Mouse (Mus musculus) MEL (cell line): ENCODE data around the gene Ssr1. TPM values are rescaled to one million over a fixed set of nuclear protein-coding genes. Genes with fewer than 3 reads are reported as not detected.

Experiments
- DNase-seq: peaks from one replicate; pipeline ENCODE4 v3.0.0; 2011; ENCODE audit warnings: low read depth, low spot score
- H3K27ac ChIP-seq: 2 replicates; pipeline ENCODE4 v1.5.1; 2012; ENCODE audit warnings: low read depth, mild to moderate bottlenecking, control low read depth, low read length, moderate library complexity; ENCODE audit not compliant: control insufficient read depth
- H3K27me3 ChIP-seq, 2 experiments: fragments of 150-350 bp in 1 of 2; sonication (generic) in 1 of 2; 2 replicates each; pipeline ENCODE4 v1.6.1; 2012; ENCODE audit warnings: low read length in 2 of 2, mild to moderate bottlenecking in 2 of 2, improper control_type of control experiment in 1 of 2, moderate library complexity in 1 of 2; ENCODE audit not compliant: insufficient read depth in 2 of 2, control insufficient read depth in 1 of 2
- H3K36me3 ChIP-seq, 2 experiments: 2 replicates each; pipeline ENCODE4 v1.6.1; 2012 to 2014; ENCODE audit warnings: low read length in 2 of 2, improper control_type of control experiment in 1 of 2, inconsistent platforms in 1 of 2, mild to moderate bottlenecking in 1 of 2; ENCODE audit not compliant: insufficient read depth in 2 of 2, control insufficient read depth in 1 of 2
- H3K4me1 ChIP-seq, 2 experiments: fragments of 150-350 bp in 1 of 2; sonication (generic) in 1 of 2; 2 replicates each; pipeline ENCODE4 v1.6.1; 2012; ENCODE audit warnings: low read length in 2 of 2, improper control_type of control experiment in 1 of 2, mild to moderate bottlenecking in 1 of 2; ENCODE audit not compliant: insufficient read depth in 2 of 2, control insufficient read depth in 1 of 2
- H3K4me3 ChIP-seq, 2 experiments: fragments of 150-350 bp in 1 of 2; sonication (generic) in 1 of 2; 2 replicates each; pipeline ENCODE4 v1.5.1; 2012; ENCODE audit warnings: low read depth in 2 of 2, low read length in 2 of 2, mild to moderate bottlenecking in 2 of 2, moderate library complexity in 2 of 2, control low read depth in 1 of 2, improper control_type of control experiment in 1 of 2; ENCODE audit not compliant: control insufficient read depth in 1 of 2, insufficient read depth in 1 of 2
- H3K79me2 ChIP-seq: 2 replicates; pipeline ENCODE4 v1.6.1; 2012; ENCODE audit warnings: mild to moderate bottlenecking, low read length, moderate library complexity; ENCODE audit not compliant: control insufficient read depth, poor library complexity, insufficient read depth
- H3K9ac ChIP-seq: 2 replicates; pipeline ENCODE4 v1.6.1; 2012; ENCODE audit warnings: low read depth, mild to moderate bottlenecking, control low read depth, low read length, moderate library complexity; ENCODE audit not compliant: control insufficient read depth, poor library complexity, severe bottlenecking
- H3K9me3 ChIP-seq: fragments of 150-350 bp; sonication (generic); replicated peaks from 2 replicates; pipeline ENCODE4 v1.6.1; 2012; ENCODE audit warnings: mild to moderate bottlenecking, low read length, improper control_type of control experiment, moderate library complexity; ENCODE audit not compliant: insufficient read depth
- CHD2 ChIP-seq: IDR thresholded peaks from 2 replicates; pipeline ENCODE4 v1.6.1; 2011; ENCODE audit warnings: low read length, improper control_type of control experiment
- CTCF ChIP-seq, 3 experiments: IDR thresholded peaks in 2 of 3; conservative IDR thresholded peaks in 1 of 3; 2 replicates each; pipeline ENCODE4 v1.5.1; 2011 to 2012; ENCODE audit warnings: low read length in 3 of 3, low read depth in 2 of 3, mild to moderate bottlenecking in 2 of 3, improper control_type of control experiment in 1 of 3, inconsistent platforms in 1 of 3, mixed read lengths in 1 of 3, moderate library complexity in 1 of 3; ENCODE audit not compliant: control insufficient read depth in 1 of 3, insufficient read depth in 1 of 3, poor library complexity in 1 of 3, severe bottlenecking in 1 of 3
- E2F4 ChIP-seq: IDR thresholded peaks from 2 replicates; pipeline ENCODE4 v1.6.1; 2011; ENCODE audit warnings: low read depth, low read length, improper control_type of control experiment, borderline replicate concordance
- EP300 ChIP-seq, 2 experiments: IDR thresholded peaks; 2 replicates each; pipeline ENCODE4 v1.6.1; 2011; ENCODE audit warnings: improper control_type of control experiment in 2 of 2, low read length in 2 of 2, low read depth in 1 of 2, mild to moderate bottlenecking in 1 of 2
- HCFC1 ChIP-seq: IDR thresholded peaks from 2 replicates; pipeline ENCODE4 v1.6.1; 2012; ENCODE audit warnings: low read depth, mild to moderate bottlenecking, inconsistent platforms, low read length, improper control_type of control experiment, moderate library complexity
- JUND ChIP-seq: IDR thresholded peaks from 2 replicates; pipeline ENCODE4 v1.6.1; 2011; ENCODE audit warnings: low read depth, mild to moderate bottlenecking, improper control_type of control experiment, low read length
- MAX ChIP-seq: IDR thresholded peaks from 2 replicates; pipeline ENCODE4 v1.6.1; 2011; ENCODE audit warnings: low read length, improper control_type of control experiment
- MXI1 ChIP-seq: IDR thresholded peaks from 2 replicates; pipeline ENCODE4 v1.6.1; 2011; ENCODE audit warnings: mild to moderate bottlenecking, low read depth, low read length, improper control_type of control experiment
- MYB ChIP-seq: IDR thresholded peaks from 2 replicates; pipeline ENCODE4 v1.6.1; 2011; ENCODE audit warnings: mild to moderate bottlenecking, low read depth, low read length, improper control_type of control experiment
- POLR2A ChIP-seq, 2 experiments: IDR thresholded peaks; 2 replicates each; pipeline ENCODE4 v1.6.1; 2011 to 2012; ENCODE audit warnings: low read length in 2 of 2, mild to moderate bottlenecking in 2 of 2, control low read depth in 1 of 2, improper control_type of control experiment in 1 of 2, low read depth in 1 of 2, moderate library complexity in 1 of 2; ENCODE audit not compliant: control insufficient read depth in 1 of 2, insufficient read depth in 1 of 2, poor library complexity in 1 of 2
- POLR2AphosphoS5 ChIP-seq: IDR thresholded peaks from 2 replicates; pipeline ENCODE4 v1.6.1; 2012; ENCODE audit warnings: low read depth, borderline replicate concordance, mild to moderate bottlenecking, inconsistent platforms, low read length, moderate library complexity, mixed read lengths
- RCOR1 ChIP-seq: IDR thresholded peaks from 2 replicates; pipeline ENCODE4 v1.6.1; 2012; ENCODE audit warnings: low read depth, mild to moderate bottlenecking, inconsistent platforms, low read length, improper control_type of control experiment
- SMC3 ChIP-seq: IDR thresholded peaks from 2 replicates; pipeline ENCODE4 v1.6.1; 2011; ENCODE audit warnings: low read depth, low read length, improper control_type of control experiment
- UBTF ChIP-seq: IDR thresholded peaks from 2 replicates; pipeline ENCODE4 v1.6.1; 2012; ENCODE audit warnings: low read depth, mild to moderate bottlenecking, inconsistent platforms, low read length, improper control_type of control experiment, moderate library complexity, borderline replicate concordance; ENCODE audit not compliant: insufficient read depth
- USF1 ChIP-seq: IDR thresholded peaks from 2 replicates; pipeline ENCODE4 v1.6.1; 2014; ENCODE audit warnings: low read depth, mild to moderate bottlenecking, inconsistent platforms, low read length, improper control_type of control experiment, moderate library complexity
- USF2 ChIP-seq, 2 experiments: IDR thresholded peaks; 2 replicates each; pipeline ENCODE4 v1.6.1; 2011 to 2012; ENCODE audit warnings: improper control_type of control experiment in 2 of 2, low read length in 2 of 2, borderline replicate concordance in 1 of 2, inconsistent platforms in 1 of 2, low read depth in 1 of 2, mild to moderate bottlenecking in 1 of 2; ENCODE audit not compliant: insufficient read depth in 1 of 2
- ZC3H11A ChIP-seq: IDR thresholded peaks from 2 replicates; pipeline ENCODE4 v1.6.1; 2012; ENCODE audit warnings: low read depth, mild to moderate bottlenecking, inconsistent platforms, low read length, improper control_type of control experiment
- polyA plus RNA-seq, 2 experiments: library from polyadenylated mRNA; stranded (reverse) in 1 of 2; unstranded in 1 of 2; fragments of >175 nt in 1 of 2; fragments of >200 nt in 1 of 2; gene quantifications; 2 replicates each; pipeline versions ENCODE4 v1.2.1 to v1.2.4; 2012; ENCODE audit warnings: low replicate concordance in 2 of 2, low read depth in 1 of 2; ENCODE audit not compliant: insufficient read length in 2 of 2, insufficient read depth in 1 of 2, missing spikeins in 1 of 2
- total RNA-seq: library from RNA; depleted of rRNA; stranded (reverse); fragments of 300-350 nt; gene quantifications from 2 replicates; pipeline ENCODE4 v1.2.3, GENCODE M21; 2012

Ssr1 gene
- total and polyA plus RNA-seq, 3 experiments: 30.9 to 104 (median 77.2) TPM

DNA sequence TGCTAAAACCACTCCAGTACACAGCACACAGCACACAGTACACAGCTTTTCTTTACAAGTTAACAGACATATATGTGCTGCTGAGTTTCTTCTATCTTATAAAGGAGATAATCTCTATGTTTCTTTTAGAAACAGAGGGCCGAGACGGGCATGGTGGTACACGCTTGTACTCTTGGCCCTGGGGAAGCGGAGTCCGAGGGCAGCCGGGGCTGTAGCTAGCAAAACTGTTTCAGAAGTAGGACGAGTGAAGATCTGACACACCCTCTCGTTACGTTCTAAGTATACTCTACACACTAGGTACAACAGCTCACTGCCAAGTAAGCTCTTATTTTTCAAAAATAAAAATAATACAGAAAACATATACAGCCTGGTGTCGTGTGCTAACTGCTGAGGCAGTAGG lies 13.7 kb downstream of the Ssr1 start:
- no peak for TF ChIP-seq HCFC1
- TF ChIP-seq EP300 (IDR thresholded peaks at IDR 0.05; ENCODE audit: low read depth in 1 of 2, low read length in 2 of 2): no peak
- no peak for TF ChIP-seq RCOR1
- no peak for TF ChIP-seq E2F4
- TF ChIP-seq USF2 (IDR thresholded peaks at IDR 0.05; ENCODE audit: borderline replicate concordance in 1 of 2, insufficient read depth in 1 of 2, low read depth in 1 of 2, low read length in 2 of 2): no peak

DNA sequence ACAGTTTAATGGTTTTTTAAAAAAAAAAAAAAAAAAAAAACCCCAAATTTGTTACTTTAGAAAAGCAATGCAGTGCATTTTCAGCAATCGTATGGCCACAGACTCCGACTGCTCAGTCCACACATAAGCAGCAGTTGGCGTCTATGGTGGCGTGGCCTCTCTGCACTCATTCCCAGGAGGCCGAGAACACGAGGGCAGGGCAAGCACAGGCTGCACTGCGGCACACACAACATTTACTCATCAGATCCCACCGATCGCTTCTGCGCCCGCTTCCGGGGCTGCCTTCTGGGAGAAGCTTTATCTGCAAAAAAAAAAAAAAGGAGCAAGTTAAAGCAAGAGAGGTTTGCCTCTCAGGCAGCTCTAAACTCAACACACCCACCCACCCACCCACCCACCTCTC lies 14.5 kb downstream of the Ssr1 start:
- DNase-seq: no peak
- H3K4me3 ChIP-seq: no peak overlapping the region
- no peaks in the 10 kb centered on the region for H3K9me3 ChIP-seq
- H3K79me2 ChIP-seq: no peaks in the 10 kb centered on the region
- H3K27me3 ChIP-seq: no peaks in the 10 kb centered on the region
- H3K27ac ChIP-seq: no peak overlapping the region
- no peak for TF ChIP-seq MXI1
- no peak for TF ChIP-seq EP300 (IDR thresholded peaks at IDR 0.05; ENCODE audit: low read depth in 1 of 2, low read length in 2 of 2)
- TF ChIP-seq JUND: no peak
- no peak for TF ChIP-seq UBTF
- no peak for TF ChIP-seq POLR2AphosphoS5
- TF ChIP-seq E2F4: no peak
- no peak for TF ChIP-seq POLR2A (IDR thresholded peaks at IDR 0.05; ENCODE audit: control insufficient read depth in 1 of 2, insufficient read depth in 1 of 2, low read depth in 1 of 2, low read length in 2 of 2, poor library complexity in 1 of 2)
- TF ChIP-seq SMC3: no peak
- TF ChIP-seq ZC3H11A: no peak
- TF ChIP-seq CTCF (IDR thresholded peaks at IDR 0.05 in 2 of 3, conservative IDR thresholded peaks at IDR 0.05 in 1 of 3; ENCODE audit: control insufficient read depth in 1 of 3, insufficient read depth in 1 of 3, low read depth in 2 of 3, low read length in 3 of 3, poor library complexity in 1 of 3, severe bottlenecking in 1 of 3): no peak
- no peak for TF ChIP-seq RCOR1
- no peak for TF ChIP-seq MYB
- TF ChIP-seq CHD2: no peak
- TF ChIP-seq MAX: no peak
- TF ChIP-seq USF1: no peak
- TF ChIP-seq HCFC1: no peak
- TF ChIP-seq, all 39 proteins: peak for 0
- Histone ChIP-seq H3K4me1 (no peaks in the 10 kb centered on the region), H3K9ac (no peak overlapping the region), H3K36me3 (peaks cover 0 to 68% of the 10 kb centered on the region in 2 experiments; a peak in 3 of 4 replicates)

More for the DNA sequence above, 13.7 kb downstream of the Ssr1 start:
- no peaks in the 10 kb centered on the region for H3K79me2 ChIP-seq
- no peak overlapping the region for H3K4me3 ChIP-seq
- H3K9me3 ChIP-seq: no peaks in the 10 kb centered on the region
- no peaks in the 10 kb centered on the region for H3K4me1 ChIP-seq
- no peak overlapping the region for H3K27ac ChIP-seq
- H3K36me3 ChIP-seq: peaks cover 0 to 76% of the 10 kb centered on the region in 2 experiments; a peak in 3 of 4 replicates
- no peak overlapping the region for H3K9ac ChIP-seq
- H3K27me3 ChIP-seq: no peaks in the 10 kb centered on the region
- DNase-seq: no peak
